Mouse (Mus musculus) hindbrain, postnatal 0 days (tissue): ENCODE measurements at regions not wholly inside any gene's neighbourhood (a gene's known extent, or its start where the extent isn't known, plus 50 kb on each side); places are given as distances from the start of the nearest gene placed in this dataset.

ENCODE experiments used
- ATAC-seq: fragments of 200-750 bp; cut with Nextera tagmentation; 2 replicates; pipeline ENCODE4 v1.8.0; 2017; ENCODE audit warnings: mild to moderate bottlenecking, moderate TSS enrichment, moderate library complexity
- DNase-seq: peaks from one replicate; pipeline ENCODE4 v3.0.0-alpha.2; 2015; ENCODE audit warnings: low spot score
- H3K27ac ChIP-seq: fragments of 300-500 bp; sonication (generic); 2 replicates; pipeline ENCODE4 v1.5.1; 2014; ENCODE audit warnings: mild to moderate bottlenecking
- H3K27me3 ChIP-seq: fragments of 300-500 bp; sonication (generic); 2 replicates; pipeline ENCODE4 v1.6.1; 2014; ENCODE audit warnings: low read length, mixed read lengths; ENCODE audit not compliant: insufficient read depth
- H3K36me3 ChIP-seq: fragments of 300-500 bp; sonication (generic); 2 replicates; pipeline ENCODE4 v1.6.1; 2014; ENCODE audit warnings: low read length, mixed read lengths; ENCODE audit not compliant: insufficient read depth
- H3K4me1 ChIP-seq: fragments of 300-500 bp; sonication (generic); 2 replicates; pipeline ENCODE4 v1.6.1; 2014; ENCODE audit warnings: antibody characterized with exemption, low read length, mixed read lengths; ENCODE audit not compliant: insufficient read depth
- H3K4me2 ChIP-seq: fragments of 300-500 bp; sonication (generic); 2 replicates; pipeline ENCODE4 v1.6.1; 2014; ENCODE audit warnings: low read depth, mild to moderate bottlenecking, low read length, moderate library complexity, mixed read lengths
- H3K4me3 ChIP-seq: fragments of 300-500 bp; sonication (generic); 2 replicates; pipeline ENCODE4 v1.5.1; 2014; ENCODE audit warnings: low read length
- H3K9ac ChIP-seq: fragments of 300-500 bp; sonication (generic); replicated peaks from 2 replicates; pipeline ENCODE4 v1.6.1; 2014; ENCODE audit warnings: mild to moderate bottlenecking, low read length, moderate library complexity, mixed read lengths
- H3K9me3 ChIP-seq: fragments of 300-500 bp; sonication (generic); 2 replicates; pipeline ENCODE4 v1.6.1; 2016; ENCODE audit warnings: low read length, mixed read lengths
- CTCF ChIP-seq: IDR thresholded peaks from 2 replicates; pipeline ENCODE4 v1.5.1; 2016; ENCODE audit warnings: antibody characterized with exemption, control low read depth, low read depth
- WGBS: fragments of 180-500 bp; shearing (Covaris S2); extraction: QIAGEN DNeasy Blood & Tissue Kit; methylation state at CpG from one replicate; pipeline ENCODE4 v1.1.7; 2014; 5-methylcytosine and 5-hydroxymethylcytosine counted together

DNA sequence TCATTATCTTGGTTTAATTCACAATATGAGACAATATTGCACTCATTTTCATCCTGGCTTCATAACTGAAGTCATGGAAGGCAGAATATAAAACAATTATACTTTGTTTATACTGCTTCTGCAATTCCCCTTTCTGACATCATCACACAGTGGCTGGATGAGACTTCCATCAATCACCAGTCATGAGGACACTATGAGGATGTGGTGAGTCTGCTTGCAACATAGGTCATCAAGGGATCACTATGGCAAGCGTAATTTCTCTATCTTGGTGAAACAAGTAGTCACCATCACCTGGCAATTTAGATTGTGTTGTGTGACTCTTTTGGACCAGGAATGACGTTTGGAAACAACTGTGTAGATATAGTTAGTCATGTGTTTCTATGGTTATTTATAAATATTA is 134.6 kb downstream of the Hao1 start:
- DNase-seq (no peak), ATAC-seq (no peak)
- H3K4me3 ChIP-seq: no peak overlapping the region
- no peaks in the 10 kb centered on the region for H3K4me1 ChIP-seq
- TF ChIP-seq CTCF: no peak
- H3K9ac ChIP-seq: no peak overlapping the region
- no peaks in the 10 kb centered on the region for H3K36me3 ChIP-seq
- H3K4me2 ChIP-seq: no peak overlapping the region
- H3K27me3 ChIP-seq: no peaks in the 10 kb centered on the region
- WGBS: 88% methylated on average over 2 of the region's 2 CpGs
- no peak overlapping the region for H3K27ac ChIP-seq
- no peaks in the 10 kb centered on the region for H3K9me3 ChIP-seq

DNA sequence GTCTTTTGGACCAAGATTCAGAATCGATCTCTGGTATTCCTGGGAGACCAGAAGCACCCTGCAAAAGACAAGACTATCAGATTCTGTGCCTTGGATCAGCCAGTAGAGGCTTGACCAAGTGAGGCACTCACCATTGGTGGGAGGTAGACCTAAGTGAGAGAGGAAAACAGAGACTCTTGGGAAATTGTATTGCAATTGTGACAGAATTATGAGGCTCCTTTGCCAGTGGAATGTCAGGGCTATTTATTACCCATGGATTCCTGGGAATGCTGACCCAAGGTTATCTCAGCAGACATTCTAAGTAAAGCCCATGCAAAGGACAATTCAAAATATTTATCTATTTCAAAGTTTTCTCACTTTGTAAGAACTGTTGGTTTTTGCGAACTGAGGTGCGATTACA is 154.6 kb downstream of the Hao1 start:
- no peaks in the 10 kb centered on the region for H3K4me1 ChIP-seq
- DNase-seq (no peak), ATAC-seq (no peak)
- no peak overlapping the region for H3K4me3 ChIP-seq
- no peaks in the 10 kb centered on the region for H3K9me3 ChIP-seq
- H3K36me3 ChIP-seq: no peaks in the 10 kb centered on the region
- no peaks in the 10 kb centered on the region for H3K27me3 ChIP-seq
- 93% methylated on average over 3 of the region's 3 CpGs for WGBS
- no peak overlapping the region for H3K27ac ChIP-seq
- TF ChIP-seq CTCF: no peak
- H3K4me2 ChIP-seq: no peak overlapping the region
- H3K9ac ChIP-seq: no peak overlapping the region

DNA sequence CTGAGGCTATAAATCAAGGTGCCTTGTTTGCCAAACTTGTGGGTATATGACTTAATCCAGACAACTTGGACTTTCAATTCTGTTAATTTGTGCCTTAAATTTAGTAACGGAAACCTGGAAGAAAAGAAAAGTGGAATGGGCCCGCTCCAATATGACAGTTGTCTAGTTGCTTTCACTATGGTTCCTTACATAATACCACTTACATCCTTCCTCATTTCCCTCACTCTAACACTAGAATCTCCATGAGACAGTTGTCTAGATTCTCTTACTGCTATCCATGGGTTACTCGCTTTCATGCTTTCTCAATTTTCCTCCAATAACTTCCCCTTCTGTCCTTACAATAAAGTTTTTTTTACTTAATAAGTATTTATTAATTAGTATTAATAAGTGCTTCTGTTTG is 160.7 kb downstream of the Hao1 start:
- WGBS: 95% methylated on average over 3 of the region's 3 CpGs
- ATAC-seq: no peak
- no peak overlapping the region for H3K27ac ChIP-seq

DNA sequence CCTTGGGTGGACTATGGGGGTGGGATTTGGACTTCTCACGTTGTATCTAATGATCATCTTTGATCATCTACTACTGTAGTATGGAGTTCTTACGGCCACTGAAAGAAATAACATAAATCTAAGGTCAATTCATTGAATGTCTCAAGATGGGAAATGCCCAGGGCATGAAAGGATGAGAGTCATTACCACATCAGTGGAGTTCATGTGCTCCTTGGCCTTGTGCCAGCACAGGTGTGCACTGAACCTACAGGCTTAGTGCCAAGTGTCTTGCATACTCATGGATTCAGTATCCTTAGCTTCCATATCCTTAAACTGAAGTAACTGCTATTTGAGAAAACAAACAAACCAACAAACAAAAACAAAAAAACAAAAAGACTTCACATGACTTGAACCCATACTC is 179.1 kb downstream of the Hao1 start:
- WGBS: 69% methylated on average over 2 of the region's 2 CpGs
- Histone ChIP-seq H3K4me2 (no peak overlapping the region), H3K9ac (no peak overlapping the region), H3K27ac (no peak overlapping the region), H3K9me3 (no peaks in the 10 kb centered on the region), H3K27me3 (no peaks in the 10 kb centered on the region), H3K4me3 (no peak overlapping the region), H3K4me1 (no peaks in the 10 kb centered on the region), H3K36me3 (no peaks in the 10 kb centered on the region)
- ATAC-seq (no peak), DNase-seq (no peak)
- no peak for TF ChIP-seq CTCF

More for the DNA sequence above, 160.7 kb downstream of the Hao1 start:
- no peaks in the 10 kb centered on the region for H3K27me3 ChIP-seq
- no peak for TF ChIP-seq CTCF
- no peak overlapping the region for H3K9ac ChIP-seq
- no peak for DNase-seq
- H3K4me3 ChIP-seq: no peak overlapping the region
- H3K36me3 ChIP-seq: no peaks in the 10 kb centered on the region
- no peaks in the 10 kb centered on the region for H3K9me3 ChIP-seq
- H3K4me1 ChIP-seq: no peaks in the 10 kb centered on the region
- no peak overlapping the region for H3K4me2 ChIP-seq

DNA sequence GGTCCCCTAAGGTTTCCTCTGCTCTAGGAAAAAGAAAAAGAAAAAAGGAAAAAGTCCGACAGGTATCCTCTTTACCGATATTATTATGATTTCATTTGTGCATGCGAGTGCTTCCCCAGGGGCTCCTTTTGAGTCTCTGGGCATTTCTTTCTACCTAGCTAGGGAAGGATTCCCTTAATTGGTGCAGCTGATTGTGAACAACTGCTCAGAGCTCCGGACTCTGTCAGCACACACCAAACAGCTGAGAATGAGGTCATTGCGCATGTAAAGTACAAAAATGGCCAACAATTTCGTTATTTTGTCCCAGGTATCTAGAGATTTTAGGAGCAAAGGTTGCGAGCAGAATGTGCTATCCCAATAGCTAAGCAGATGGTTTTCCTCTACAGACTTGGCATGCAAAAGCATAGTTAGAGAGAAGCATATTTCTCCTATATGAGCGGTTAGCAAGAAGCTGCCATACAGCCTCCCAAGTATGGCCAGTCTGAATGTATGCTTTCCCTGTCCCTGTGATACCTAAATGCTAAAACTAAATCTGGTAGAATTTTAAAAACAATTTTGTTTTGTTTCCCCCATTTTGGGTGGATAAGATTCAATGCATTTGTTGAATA is 203.2 kb downstream of the Hao1 start:
- ATAC-seq (no peak), DNase-seq (peak; percentile 18)
- no peak overlapping the region; the same call in 1 of the 2 replicates for H3K27ac ChIP-seq
- H3K4me1 ChIP-seq: no peaks in the 10 kb centered on the region
- H3K4me3 ChIP-seq: no peak overlapping the region
- no peaks in the 10 kb centered on the region for H3K27me3 ChIP-seq
- H3K9me3 ChIP-seq: no peaks in the 10 kb centered on the region
- no peaks in the 10 kb centered on the region for H3K36me3 ChIP-seq
- 70% methylated on average over 8 of the region's 8 CpGs for WGBS
- no peak overlapping the region for H3K9ac ChIP-seq
- TF ChIP-seq CTCF: no peak
- H3K4me2 ChIP-seq: no peak overlapping the region

DNA sequence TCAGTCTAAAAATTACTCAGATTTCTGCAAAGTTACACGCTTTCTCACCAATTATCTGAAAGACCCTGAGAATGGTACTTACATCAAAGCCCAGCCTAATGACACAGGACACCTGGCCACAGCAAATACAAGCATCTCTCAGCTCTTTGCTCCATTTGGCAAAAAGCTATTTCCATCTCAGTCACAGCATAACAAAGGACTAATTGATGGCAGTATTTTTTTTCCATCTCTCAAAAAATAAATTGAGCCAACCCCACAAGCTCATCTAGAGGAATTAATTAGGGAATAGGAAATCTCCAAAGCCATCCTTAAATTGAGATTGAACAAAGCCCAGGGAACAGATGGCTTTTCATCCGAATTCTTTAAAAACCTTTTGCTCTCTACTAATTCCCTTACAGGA is 203.7 kb downstream of the Hao1 start:
- ATAC-seq (no peak), DNase-seq (peak; percentile 15)
- no peaks in the 10 kb centered on the region for H3K4me1 ChIP-seq
- H3K4me3 ChIP-seq: no peak overlapping the region
- no peak overlapping the region for H3K9ac ChIP-seq
- TF ChIP-seq CTCF: no peak
- no peak overlapping the region; the same call in 1 of the 2 replicates for H3K27ac ChIP-seq
- no peaks in the 10 kb centered on the region for H3K36me3 ChIP-seq
- H3K27me3 ChIP-seq: no peaks in the 10 kb centered on the region
- no peak overlapping the region for H3K4me2 ChIP-seq
- H3K9me3 ChIP-seq: no peaks in the 10 kb centered on the region
- 50% methylated on average over 2 of the region's 2 CpGs for WGBS

DNA sequence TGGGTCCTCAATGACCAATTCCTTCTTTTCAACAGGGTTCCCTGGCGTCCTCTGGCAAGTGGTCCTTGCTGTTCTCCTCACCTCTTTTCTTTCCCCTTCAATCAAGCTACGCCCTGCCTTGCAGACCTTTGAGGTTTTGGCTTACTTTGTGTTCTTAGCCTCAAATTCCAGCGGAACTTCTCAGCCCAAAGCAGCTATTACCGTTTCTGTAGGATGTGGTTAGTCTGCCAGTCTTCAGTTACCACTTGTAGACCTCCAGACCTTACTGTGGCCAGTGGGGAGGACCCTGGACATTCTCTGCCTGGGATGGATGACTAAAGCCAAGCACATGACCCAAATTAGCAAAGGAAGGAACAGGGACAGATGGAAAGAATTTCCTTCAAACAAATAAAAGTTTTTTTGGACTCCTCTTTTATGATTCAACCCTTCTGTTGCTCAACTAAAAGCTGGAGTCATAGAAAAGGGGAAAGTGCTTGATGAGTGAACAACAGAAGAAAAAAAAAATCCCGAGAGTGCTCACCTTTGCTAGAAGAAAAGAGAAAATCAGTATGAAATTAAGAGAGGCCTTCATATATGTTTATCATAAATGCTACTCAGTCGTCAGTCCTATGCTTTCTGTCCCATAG is 211.5 kb downstream of the Hao1 start:
- WGBS: 77% methylated on average over 6 of the region's 6 CpGs
- no peaks in the 10 kb centered on the region for H3K4me1 ChIP-seq
- H3K4me3 ChIP-seq: no peak overlapping the region
- no peak overlapping the region for H3K4me2 ChIP-seq
- H3K9ac ChIP-seq: no peak overlapping the region
- ATAC-seq (no peak), DNase-seq (no peak)
- no peak overlapping the region for H3K27ac ChIP-seq
- no peak for TF ChIP-seq CTCF
- no peaks in the 10 kb centered on the region for H3K36me3 ChIP-seq
- H3K27me3 ChIP-seq: no peaks in the 10 kb centered on the region
- no peaks in the 10 kb centered on the region for H3K9me3 ChIP-seq
